Mouse (Mus musculus) cerebellum, adult 2 months (tissue): ENCODE data around the gene Rnf5. TPM values are rescaled to one million over a fixed set of nuclear protein-coding genes. Genes with fewer than 3 reads are reported as not detected.
A peak's percentile ranks its signal among the peaks of the same experiment; 100 is the strongest.

ENCODE experiments used
- DNase-seq, 2 experiments: peaks; one replicate each; pipeline ENCODE4 v3.0.0; 2021
- H3K27ac ChIP-seq: fragments of 200-500 bp; 2 replicates; pipeline ENCODE4 v1.5.1; 2012; ENCODE audit warnings: low read length, control low read depth, inconsistent platforms; ENCODE audit not compliant: insufficient read depth
- H3K27me3 ChIP-seq: fragments of 200-500 bp; 2 replicates; pipeline ENCODE4 v1.6.1; 2012; ENCODE audit warnings: inconsistent platforms, mild to moderate bottlenecking, low read length, moderate library complexity; ENCODE audit not compliant: control insufficient read depth, insufficient read depth
- H3K4me1 ChIP-seq: fragments of 200-500 bp; 2 replicates; pipeline ENCODE4 v1.6.1; 2011; ENCODE audit warnings: low read length; ENCODE audit not compliant: control insufficient read depth, insufficient read depth
- H3K4me3 ChIP-seq: fragments of 200-500 bp; replicated peaks from 2 replicates; pipeline ENCODE3; 2011; ENCODE audit warnings: mild to moderate bottlenecking, low read depth, low read length, control low read depth; ENCODE audit not compliant: insufficient read depth
- CTCF ChIP-seq: fragments of 200-500 bp; IDR thresholded peaks from 2 replicates; pipeline ENCODE4 v1.5.1; 2011; ENCODE audit warnings: low read depth, mild to moderate bottlenecking, control low read depth, low read length, moderate library complexity, borderline replicate concordance; ENCODE audit not compliant: insufficient read depth
- POLR2A ChIP-seq: fragments of 200-500 bp; IDR thresholded peaks from 2 replicates; pipeline ENCODE4 v1.6.1; 2011; ENCODE audit warnings: low read length, control low read depth, borderline replicate concordance; ENCODE audit not compliant: insufficient read depth
- WGBS: fragments of 180-500 bp; shearing (Covaris S2); methylation state at CpG from one replicate; pipeline ENCODE4 v1.1.7; 2018; 5-methylcytosine and 5-hydroxymethylcytosine counted together
- polyA plus RNA-seq: library from polyadenylated mRNA; depleted of rRNA; stranded (reverse); fragments of >200 nt; gene quantifications from 2 replicates; pipeline ENCODE4 v1.2.3, GENCODE M21; 2012

The Rnf5 gene
- polyA plus RNA-seq, 1 experiment, result 137 TPM

- H3K4me3 ChIP-seq, result no peak overlapping the region
- TF ChIP-seq POLR2A, result no peak
- TF ChIP-seq CTCF, result no peak
- H3K4me1 ChIP-seq, result peaks cover 10% of the 10 kb centered on the region
- DNase-seq, result no peak
- no peak overlapping the region for H3K27ac ChIP-seq
- no peaks in the 10 kb centered on the region for H3K27me3 ChIP-seq
- WGBS, result 96% methylated on average over 3 of the region's 3 CpGs
These were observed 21.5 kb upstream of the Rnf5 start for GRCm38 (mm10) chr17:34624981-34625380.

GRCm38 (mm10) chr17:34623161-34623560 lies 19.7 kb upstream of the Rnf5 start:
- peaks cover 10% of the 10 kb centered on the region for H3K4me1 ChIP-seq
- no peak for TF ChIP-seq POLR2A
- 0 out of 2 replicates have a peak, but pooled peaks have one; percentile 13 for TF ChIP-seq CTCF
- H3K4me3 ChIP-seq, result no peak overlapping the region
- no peak for DNase-seq
- WGBS, result 76% methylated on average over 9 of the region's 9 CpGs
- H3K27me3 ChIP-seq, result no peaks in the 10 kb centered on the region
- no peak overlapping the region for H3K27ac ChIP-seq

- no peak for TF ChIP-seq POLR2A
- no peak for TF ChIP-seq CTCF
- no peaks in the 10 kb centered on the region for H3K27me3 ChIP-seq
- no peak for DNase-seq
- H3K4me3 ChIP-seq, result no peak overlapping the region
- WGBS, result 92% methylated on average over 8 of the region's 8 CpGs
- peaks cover 4% of the 10 kb centered on the region for H3K4me1 ChIP-seq
- no peak overlapping the region for H3K27ac ChIP-seq
These were observed 17.5 kb upstream of the Rnf5 start for GRCm38 (mm10) chr17:34621006-34621405.

- Histone ChIP-seq H3K27me3 (no peaks in the 10 kb centered on the region), H3K4me3 (no peak overlapping the region), H3K4me1 (no peaks in the 10 kb centered on the region), H3K27ac (no peak overlapping the region)
- 17% methylated on average over 6 of the region's 6 CpGs for WGBS
- TF ChIP-seq POLR2A (no peak), CTCF (peak; percentile 79)
- DNase-seq, result peak; percentile 67 to 76
These were observed 15.5 kb upstream of the Rnf5 start for GRCm38 (mm10) chr17:34618999-34619398.

GRCm38 (mm10) chr17:34615871-34616270 lies 12.4 kb upstream of the Rnf5 start, which contains the start of gene Egfl8:
Egfl8 (minus strand) TSS chr17:34615971.
- WGBS, result 57% methylated on average over 6 of the region's 6 CpGs
- Histone ChIP-seq H3K4me3 (no peak within 1 kb of the TSS), H3K27ac (no peak within 1 kb of the TSS), H3K27me3 (no peaks in the 10 kb centered on the region), H3K4me1 (peaks cover 8% of the 10 kb centered on the region)
- TF ChIP-seq POLR2A (no peak), CTCF (no peak)
- DNase-seq, result no peak

GRCm38 (mm10) chr17:34613830-34614229 lies 10.3 kb upstream of the Rnf5 start:
- no peaks in the 10 kb centered on the region for H3K27me3 ChIP-seq
- H3K27ac ChIP-seq, result no peak overlapping the region
- 70% methylated on average over 10 of the region's 10 CpGs for WGBS
- no peak overlapping the region for H3K4me3 ChIP-seq
- TF ChIP-seq CTCF (no peak), POLR2A (no peak)
- DNase-seq, result no peak
- peaks cover 15% of the 10 kb centered on the region for H3K4me1 ChIP-seq

GRCm38 (mm10) chr17:34613054-34613645 lies 9.7 kb upstream of the Rnf5 start:
- DNase-seq, result no peak
- Histone ChIP-seq H3K27ac (no peak overlapping the region), H3K4me3 (no peak overlapping the region), H3K4me1 (peaks cover 15% of the 10 kb centered on the region), H3K27me3 (no peaks in the 10 kb centered on the region)
- 84% methylated on average over 11 of the region's 11 CpGs for WGBS
- TF ChIP-seq CTCF (no peak), POLR2A (no peak)

- WGBS, result 14% methylated on average over 8 of the region's 8 CpGs
- Histone ChIP-seq H3K4me3 (no peak overlapping the region), H3K27ac (peak overlapping the region; percentile 23; the same call in 1 of the 2 replicates), H3K4me1 (peaks cover 23% of the 10 kb centered on the region), H3K27me3 (no peaks in the 10 kb centered on the region)
- no peak for DNase-seq
- TF ChIP-seq CTCF, result no peak
- no peak for TF ChIP-seq POLR2A
These were observed 7.6 kb upstream of the Rnf5 start for GRCm38 (mm10) chr17:34611050-34611449.
